Mouse (Mus musculus) limb, embryonic 14.5 days (tissue): ENCODE measurements around the gene Nrap. TPM values are rescaled to one million over a fixed set of nuclear protein-coding genes. Genes with fewer than 3 reads are reported as not detected.

Experiments used
- ATAC-seq: fragments of 200-750 bp; cut with Nextera tagmentation; 2 replicates; pipeline ENCODE4 v1.8.0; 2017; ENCODE audit warnings: low read depth, moderate number of reproducible peaks, moderate TSS enrichment; ENCODE audit not compliant: low FRiP score
- DNase-seq: peaks from one replicate; pipeline ENCODE4 v3.0.0-alpha.2; 2015; ENCODE audit warnings: low spot score
- H3K27ac ChIP-seq: fragments of 300-500 bp; sonication (generic); replicated peaks from 2 replicates; pipeline ENCODE4 v1.5.1; 2014; ENCODE audit warnings: low read depth, mild to moderate bottlenecking, low read length, moderate library complexity, mixed read lengths
- H3K27me3 ChIP-seq: fragments of 300-500 bp; sonication (generic); 2 replicates; pipeline ENCODE4 v1.6.1; 2014; ENCODE audit warnings: low read length, mixed read lengths; ENCODE audit not compliant: control insufficient read depth, insufficient read depth
- H3K36me3 ChIP-seq: fragments of 300-500 bp; sonication (generic); 2 replicates; pipeline ENCODE4 v1.6.1; 2014; ENCODE audit warnings: mild to moderate bottlenecking, low read length, moderate library complexity, mixed read lengths; ENCODE audit not compliant: control insufficient read depth, insufficient read depth
- H3K4me1 ChIP-seq: fragments of 300-500 bp; sonication (generic); 2 replicates; pipeline ENCODE4 v1.6.1; 2014; ENCODE audit warnings: antibody characterized with exemption, low read length, mixed read lengths; ENCODE audit not compliant: control insufficient read depth, insufficient read depth
- H3K4me2 ChIP-seq: fragments of 300-500 bp; sonication (generic); replicated peaks from 2 replicates; pipeline ENCODE4 v1.6.1; 2014; ENCODE audit warnings: low read depth, mild to moderate bottlenecking, low read length, moderate library complexity; ENCODE audit not compliant: severe bottlenecking
- H3K4me3 ChIP-seq: fragments of 300-500 bp; sonication (generic); replicated peaks from 2 replicates; pipeline ENCODE4 v1.5.1; 2014; ENCODE audit warnings: low read length
- H3K9ac ChIP-seq: fragments of 300-500 bp; sonication (generic); 2 replicates; pipeline ENCODE4 v1.6.1; 2014; ENCODE audit warnings: mild to moderate bottlenecking, low read depth, low read length, moderate library complexity; ENCODE audit not compliant: severe bottlenecking
- H3K9me3 ChIP-seq: fragments of 300-500 bp; sonication (generic); 2 replicates; pipeline ENCODE4 v1.6.1; 2016; ENCODE audit warnings: low read length; ENCODE audit not compliant: control insufficient read depth
- POLR2A ChIP-seq: fragments of 200-500 bp; IDR thresholded peaks from 2 replicates; pipeline ENCODE4 v1.8.0; 2012; ENCODE audit warnings: inconsistent platforms, mild to moderate bottlenecking, moderate library complexity, borderline replicate concordance; ENCODE audit not compliant: insufficient read depth, insufficient read length; ENCODE audit errors: extremely low read depth
- WGBS: fragments of 180-500 bp; shearing (Covaris S2); extraction: QIAGEN DNeasy Blood & Tissue Kit; methylation state at CpG from one replicate; pipeline ENCODE4 v1.1.7; 2014; 5-methylcytosine and 5-hydroxymethylcytosine counted together
- polyA plus RNA-seq, 2 experiments: library from polyadenylated mRNA; depleted of rRNA in 1 of 2; stranded (reverse) in 1 of 2; unstranded in 1 of 2; fragments of >200 nt; fragmentation: Nextera tagmentation in 1 of 2; extraction: Ambion mirVana in 1 of 2; gene quantifications; 2 replicates each; pipeline versions ENCODE4 v1.2.1 to v1.2.3; 2012 to 2014

The Nrap gene
- polyA plus RNA-seq, 2 experiments: 2.1 to 2.8 TPM

DNA sequence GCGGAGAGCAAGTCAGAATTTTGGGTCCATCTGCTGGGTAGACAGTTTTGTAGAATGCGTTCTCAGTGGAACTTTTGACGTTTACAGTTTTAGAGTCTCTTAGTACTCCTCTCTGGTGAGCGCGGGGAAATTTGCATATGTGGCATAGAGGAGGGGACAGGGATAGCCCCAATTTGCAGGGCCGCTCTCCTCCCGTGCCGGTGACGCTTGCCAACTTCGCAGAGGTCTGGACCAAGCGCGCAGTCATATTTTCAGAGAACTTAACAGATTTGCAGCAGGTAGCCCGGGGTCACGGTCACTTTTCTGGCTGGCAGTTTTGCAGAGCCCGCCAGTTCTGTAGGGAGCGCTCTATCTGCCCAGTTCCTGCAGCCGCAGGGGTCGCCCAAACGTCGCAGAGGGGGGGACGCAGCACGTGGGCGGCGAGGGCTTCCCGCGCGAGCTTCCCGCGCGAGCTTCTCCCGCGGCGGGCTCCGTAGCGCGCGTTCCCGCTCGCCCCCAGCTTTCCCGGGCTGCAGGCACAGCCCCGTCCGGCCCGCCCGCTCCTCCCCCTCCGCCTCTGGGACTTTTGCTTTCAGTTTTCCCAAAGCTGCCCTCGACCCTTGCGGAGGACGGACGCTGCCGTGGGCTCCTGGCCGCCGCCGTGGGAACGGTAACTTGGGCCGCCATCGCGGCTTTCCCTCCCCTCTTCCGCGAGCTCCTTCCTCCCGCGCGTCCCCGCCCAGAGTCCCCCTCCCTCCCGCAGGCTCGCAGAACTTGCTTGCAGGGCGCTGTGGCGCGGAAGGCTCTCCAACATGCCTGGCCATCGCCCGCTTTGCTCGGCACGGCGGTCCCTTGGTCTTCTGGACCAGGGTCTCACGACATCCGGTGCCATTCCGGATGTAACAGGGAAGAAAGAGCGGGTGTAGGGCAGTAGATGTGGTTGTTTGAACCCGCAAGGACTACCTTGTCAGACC lies 7.1 kb upstream of the Nrap start, which contains the start of gene Casp7:
TSS of gene Casp7 (plus strand) at position 461 of the 953 bp plus-strand sequence.
- no peak for TF ChIP-seq POLR2A
- Histone ChIP-seq H3K9me3 (no peaks in the 10 kb centered on the region), H3K4me1 (peaks cover 8% of the 10 kb centered on the region), H3K36me3 (no peaks in the 10 kb centered on the region; the same call in 1 of the 2 replicates), H3K27me3 (0 out of 2 replicates have a peak, but pooled peaks cover 4% of the 10 kb centered on the region), H3K4me3 (peak within 1 kb of the TSS; percentile 64), H3K9ac (peak within 1 kb of the TSS; percentile 83), H3K4me2 (peak within 1 kb of the TSS; percentile 96), H3K27ac (peak within 1 kb of the TSS; percentile 85)
- 2% methylated on average over 50 of the region's 78 CpGs for WGBS
- DNase-seq (peak; percentile 58), ATAC-seq (peak; percentile 79)

DNA sequence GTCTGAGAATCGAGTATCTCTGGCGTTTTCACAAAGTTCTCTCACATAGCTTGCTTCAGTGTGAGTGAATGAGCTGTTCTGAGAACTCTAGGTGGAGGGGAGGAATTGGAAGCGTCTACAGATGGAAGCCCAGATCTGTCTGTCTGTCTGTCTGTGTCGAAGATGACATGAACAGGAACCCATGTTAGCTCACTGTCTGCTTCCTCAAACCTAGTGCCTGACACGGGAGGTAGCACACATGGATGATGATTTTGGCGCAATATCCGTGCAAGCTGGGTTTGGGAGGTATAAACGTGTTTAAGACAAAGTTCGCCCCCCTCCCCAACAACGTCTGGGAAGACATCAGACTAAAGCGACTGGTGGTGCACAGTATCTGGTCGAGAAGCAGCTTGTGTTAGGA lies 6.4 kb upstream of the Nrap start:
- DNase-seq (no peak), ATAC-seq (0 out of 2 replicates have a peak, but pooled peaks have one; percentile 2)
- TF ChIP-seq POLR2A: no peak
- H3K27me3 ChIP-seq: 0 out of 2 replicates have a peak, but pooled peaks cover 4% of the 10 kb centered on the region
- no peak overlapping the region for H3K27ac ChIP-seq
- peak overlapping the region; percentile 64 for H3K4me3 ChIP-seq
- no peak overlapping the region for H3K9ac ChIP-seq
- WGBS: 39% methylated on average over 12 of the region's 12 CpGs
- peak overlapping the region; percentile 96 for H3K4me2 ChIP-seq
- H3K4me1 ChIP-seq: peaks cover 6% of the 10 kb centered on the region
- no peaks in the 10 kb centered on the region for H3K9me3 ChIP-seq
- no peaks in the 10 kb centered on the region; the same call in 1 of the 2 replicates for H3K36me3 ChIP-seq

DNA sequence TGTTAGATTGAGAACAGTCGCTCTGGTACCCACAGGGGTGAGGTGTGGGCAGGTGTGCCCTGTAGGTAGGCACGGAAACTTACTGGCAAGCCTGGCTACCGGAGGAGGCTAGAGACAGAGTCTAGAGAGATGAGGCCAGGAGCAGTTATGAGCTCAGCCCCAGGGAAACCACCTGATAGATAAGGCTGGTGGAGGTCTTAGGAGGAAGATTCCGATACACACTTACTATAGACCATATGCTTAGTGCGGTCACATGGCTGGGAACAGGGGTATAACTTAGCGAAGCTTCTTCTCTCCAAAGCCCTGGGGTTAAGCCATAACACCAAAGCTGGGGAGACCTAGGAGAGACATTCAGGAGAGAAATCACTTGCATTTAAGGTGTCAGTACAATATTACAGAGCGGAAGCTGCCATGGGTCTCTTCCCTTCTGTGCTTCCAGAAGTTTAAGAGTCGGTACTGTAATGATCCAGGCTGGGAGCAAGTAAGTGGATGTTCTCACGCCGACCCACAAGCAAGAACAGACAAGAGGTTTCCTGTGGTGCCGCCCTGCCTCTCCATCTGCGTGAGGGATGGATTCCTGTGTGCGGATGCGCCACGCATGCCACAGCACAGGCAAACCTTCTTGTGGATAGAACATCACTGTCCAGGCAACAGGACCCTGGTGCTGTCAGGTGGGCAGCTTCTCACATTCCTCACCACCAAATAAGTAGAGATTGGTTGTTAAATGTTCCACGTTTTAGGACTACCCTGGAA lies 5.5 kb upstream of the Nrap start:
- H3K4me1 ChIP-seq: peaks cover 6% of the 10 kb centered on the region
- no peak overlapping the region for H3K27ac ChIP-seq
- ATAC-seq (no peak), DNase-seq (no peak)
- TF ChIP-seq POLR2A: no peak
- H3K4me3 ChIP-seq: no peak overlapping the region
- 86% methylated on average over 16 of the region's 16 CpGs for WGBS
- no peak overlapping the region for H3K9ac ChIP-seq
- no peak overlapping the region for H3K4me2 ChIP-seq
- 0 out of 2 replicates have a peak, but pooled peaks cover 4% of the 10 kb centered on the region for H3K27me3 ChIP-seq
- no peaks in the 10 kb centered on the region for H3K9me3 ChIP-seq
- no peaks in the 10 kb centered on the region; the same call in 1 of the 2 replicates for H3K36me3 ChIP-seq

DNA sequence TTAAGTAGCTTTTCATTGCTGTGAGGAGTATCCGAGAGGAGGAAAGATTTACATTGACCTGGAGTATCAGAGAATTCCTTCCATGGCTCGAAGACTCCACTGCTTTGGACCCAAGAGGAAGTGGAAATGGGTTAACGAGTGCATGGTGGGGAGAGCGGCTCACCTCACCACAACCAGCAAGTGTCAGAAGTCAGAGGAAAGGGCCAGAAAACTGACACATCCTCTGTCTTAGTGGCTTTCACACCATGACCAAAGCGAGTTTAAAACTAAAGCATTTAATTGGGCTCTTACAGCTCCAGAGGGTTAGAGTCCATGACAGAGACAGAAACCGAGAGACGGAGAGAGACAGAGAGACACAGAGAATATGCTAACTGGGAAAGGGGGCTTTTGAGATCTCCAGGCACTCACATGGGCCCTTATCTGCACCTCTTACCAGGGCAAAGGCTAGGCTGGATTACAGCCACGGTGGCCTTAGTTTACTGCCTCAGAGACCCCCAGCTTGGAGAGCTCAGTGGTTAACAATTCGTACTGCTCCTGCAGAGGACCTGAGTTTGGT lies 3.6 kb upstream of the Nrap start:
- no peak overlapping the region for H3K4me3 ChIP-seq
- peaks cover 6% of the 10 kb centered on the region for H3K4me1 ChIP-seq
- ATAC-seq (no peak), DNase-seq (no peak)
- H3K9me3 ChIP-seq: no peaks in the 10 kb centered on the region
- 0 out of 2 replicates have a peak, but pooled peaks cover 4% of the 10 kb centered on the region for H3K27me3 ChIP-seq
- H3K4me2 ChIP-seq: no peak overlapping the region
- H3K27ac ChIP-seq: no peak overlapping the region
- H3K36me3 ChIP-seq: no peaks in the 10 kb centered on the region
- TF ChIP-seq POLR2A: no peak
- no peak overlapping the region for H3K9ac ChIP-seq
- 66% methylated on average over 9 of the region's 9 CpGs for WGBS
